Mouse (Mus musculus): ENCODE measurements at regions not wholly inside any gene's neighbourhood (a gene's known extent, or its start where the extent isn't known, plus 50 kb on each side); places are given as distances from the start of the nearest gene placed in this dataset.

DNA sequence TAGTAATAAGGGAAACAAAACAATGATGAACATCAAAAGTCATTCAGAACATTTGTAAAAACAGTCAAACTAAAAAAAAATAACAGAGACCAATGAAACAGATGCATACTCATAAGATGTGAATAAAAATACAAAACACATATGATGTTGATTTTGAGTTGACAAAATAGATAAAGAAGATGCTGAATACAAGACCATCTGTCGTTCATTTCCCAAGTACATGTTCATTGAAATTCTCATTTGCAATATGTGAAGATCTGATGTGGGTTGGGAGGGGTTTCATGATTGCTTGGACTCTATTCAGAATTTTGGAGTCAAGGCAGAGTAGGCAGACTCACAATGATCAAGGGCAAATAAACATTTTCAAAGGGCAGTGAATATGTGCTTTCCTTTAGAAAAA, 536.5 kb downstream of the Slc22a22 start:
- no peak for TF ChIP-seq CTCF (IDR thresholded peaks at IDR 0.05; ENCODE audit: extremely low read depth, insufficient read length, insufficient replicate concordance, low read depth, low read length)
- TF ChIP-seq POLR2A (IDR thresholded peaks at IDR 0.05; ENCODE audit: low read depth, low read length), result no peak
